Mouse (Mus musculus) heart, embryonic 16.5 days (tissue): Measurements from ENCODE around the gene Olfr800. TPM values are rescaled to one million over a fixed set of nuclear protein-coding genes. Genes with fewer than 3 reads are reported as not detected.
A peak's percentile ranks its signal among the peaks of the same experiment; 100 is the strongest.

Experiments
- ATAC-seq: fragments of 200-750 bp; cut with Nextera tagmentation; replicated peaks from 2 replicates; pipeline ENCODE4 v1.8.0; 2017; ENCODE audit warnings: moderate number of reproducible peaks; ENCODE audit not compliant: insufficient read depth, low FRiP score; ENCODE audit errors: extremely low read depth
- H3K27ac ChIP-seq: fragments of 300-500 bp; sonication (generic); 2 replicates; pipeline ENCODE4 v1.5.1; 2014; ENCODE audit warnings: mild to moderate bottlenecking, low read length, control low read depth, moderate library complexity
- H3K27me3 ChIP-seq: fragments of 300-500 bp; sonication (generic); 2 replicates; pipeline ENCODE4 v1.6.1; 2014; ENCODE audit warnings: low read length, mixed read lengths; ENCODE audit not compliant: control insufficient read depth, insufficient read depth
- H3K36me3 ChIP-seq: fragments of 300-500 bp; sonication (generic); 2 replicates; pipeline ENCODE4 v1.6.1; 2014; ENCODE audit not compliant: control insufficient read depth, insufficient read depth
- H3K4me1 ChIP-seq: fragments of 300-500 bp; sonication (generic); 2 replicates; pipeline ENCODE4 v1.6.1; 2014; ENCODE audit warnings: low read length, mixed read lengths; ENCODE audit not compliant: control insufficient read depth, insufficient read depth
- H3K4me2 ChIP-seq: fragments of 300-500 bp; sonication (generic); 2 replicates; pipeline ENCODE4 v1.6.1; 2014; ENCODE audit warnings: low read depth, mild to moderate bottlenecking, control low read depth, low read length
- H3K4me3 ChIP-seq: fragments of 300-500 bp; sonication (generic); 2 replicates; pipeline ENCODE4 v1.5.1; 2014; ENCODE audit warnings: mild to moderate bottlenecking, control low read depth, low read length
- H3K9ac ChIP-seq: fragments of 300-500 bp; sonication (generic); 2 replicates; pipeline ENCODE4 v1.6.1; 2014; ENCODE audit warnings: low read length, control low read depth
- H3K9me3 ChIP-seq: fragments of 300-500 bp; sonication (generic); replicated peaks from 2 replicates; pipeline ENCODE4 v1.6.1; 2016; ENCODE audit warnings: low read length; ENCODE audit not compliant: control insufficient read depth
- WGBS: fragments of 180-500 bp; shearing (Covaris S2); extraction: QIAGEN DNeasy Blood & Tissue Kit; methylation state at CpG from one replicate; pipeline ENCODE4 v1.1.7; 2014; 5-methylcytosine and 5-hydroxymethylcytosine counted together
- polyA plus RNA-seq: library from polyadenylated mRNA; unstranded; fragments of >200 nt; fragmentation: Nextera tagmentation; extraction: Ambion mirVana; gene quantifications from 2 replicates; pipeline ENCODE4 v1.2.1, GENCODE M21; 2015

Gene Olfr800
- not detected in 2 replicates for polyA plus RNA-seq

GRCm38 (mm10) chr10:129657394-129657793 lies at the start of gene Olfr800:
TSS of gene Olfr800 (plus strand) at chr10:129657694.
- H3K27ac ChIP-seq: no peak within 1 kb of the TSS
- no peaks in the 10 kb centered on the region for H3K4me1 ChIP-seq
- no peak within 1 kb of the TSS for H3K4me2 ChIP-seq
- H3K9me3 ChIP-seq: no peaks in the 10 kb centered on the region
- H3K27me3 ChIP-seq: no peaks in the 10 kb centered on the region
- no peak within 1 kb of the TSS for H3K4me3 ChIP-seq
- ATAC-seq: no peak
- H3K36me3 ChIP-seq: no peaks in the 10 kb centered on the region
- H3K9ac ChIP-seq: no peak within 1 kb of the TSS

- no peak within 1 kb of the TSS for H3K4me3 ChIP-seq
- H3K36me3 ChIP-seq: no peaks in the 10 kb centered on the region
- no peak within 1 kb of the TSS for H3K9ac ChIP-seq
- H3K27me3 ChIP-seq: no peaks in the 10 kb centered on the region
- H3K4me2 ChIP-seq: no peak within 1 kb of the TSS
- no peak within 1 kb of the TSS for H3K27ac ChIP-seq
- ATAC-seq: no peak
- H3K9me3 ChIP-seq: no peaks in the 10 kb centered on the region
- WGBS: 96% methylated on average over 1 of the region's 1 CpGs
- H3K4me1 ChIP-seq: no peaks in the 10 kb centered on the region
These were observed 45.0 kb upstream of the Olfr800 start, which contains the start of gene Olfr796 for GRCm38 (mm10) chr10:129612470-129612869. TSS of gene Olfr796 (minus strand) at chr10:129612570.

- ATAC-seq: peak; percentile 55; the same call in 1 of the 2 replicates
- no peaks in the 10 kb centered on the region for H3K27me3 ChIP-seq
- H3K9me3 ChIP-seq: no peaks in the 10 kb centered on the region
- H3K4me3 ChIP-seq: no peak overlapping the region
- no peaks in the 10 kb centered on the region for H3K36me3 ChIP-seq
- no peaks in the 10 kb centered on the region for H3K4me1 ChIP-seq
- no peak overlapping the region for H3K4me2 ChIP-seq
- H3K9ac ChIP-seq: no peak overlapping the region
- H3K27ac ChIP-seq: no peak overlapping the region
- 19% methylated on average over 1 of the region's 1 CpGs for WGBS
These were observed 35.8 kb upstream of the Olfr800 start for GRCm38 (mm10) chr10:129621724-129622123.

GRCm38 (mm10) chr10:129623251-129623650 lies 34.2 kb upstream of the Olfr800 start:
- no peak overlapping the region for H3K27ac ChIP-seq
- H3K4me2 ChIP-seq: no peak overlapping the region
- H3K4me3 ChIP-seq: no peak overlapping the region
- ATAC-seq: no peak
- H3K4me1 ChIP-seq: no peaks in the 10 kb centered on the region
- no peaks in the 10 kb centered on the region for H3K36me3 ChIP-seq
- no peaks in the 10 kb centered on the region for H3K9me3 ChIP-seq
- H3K27me3 ChIP-seq: no peaks in the 10 kb centered on the region
- no peak overlapping the region for H3K9ac ChIP-seq

GRCm38 (mm10) chr10:129627834-129628233 lies 29.7 kb upstream of the Olfr800 start, which contains the start of gene Olfr798:
TSS of gene Olfr798 (minus strand) at chr10:129627934.
- Histone ChIP-seq H3K27ac (no peak within 1 kb of the TSS), H3K36me3 (no peaks in the 10 kb centered on the region), H3K9me3 (no peaks in the 10 kb centered on the region), H3K4me2 (no peak within 1 kb of the TSS), H3K4me1 (no peaks in the 10 kb centered on the region), H3K4me3 (no peak within 1 kb of the TSS), H3K9ac (no peak within 1 kb of the TSS), H3K27me3 (no peaks in the 10 kb centered on the region)
- WGBS: 61% methylated on average over 1 of the region's 1 CpGs
- no peak for ATAC-seq

- no peaks in the 10 kb centered on the region for H3K4me1 ChIP-seq
- no peaks in the 10 kb centered on the region for H3K36me3 ChIP-seq
- H3K4me2 ChIP-seq: no peak within 1 kb of the TSS
- no peak within 1 kb of the TSS for H3K9ac ChIP-seq
- no peaks in the 10 kb centered on the region for H3K27me3 ChIP-seq
- WGBS: 16% methylated on average over 1 of the region's 1 CpGs
- ATAC-seq: no peak
- H3K27ac ChIP-seq: no peak within 1 kb of the TSS
- no peaks in the 10 kb centered on the region for H3K9me3 ChIP-seq
- H3K4me3 ChIP-seq: no peak within 1 kb of the TSS
These were observed 20.3 kb upstream of the Olfr800 start, which contains the start of gene Olfr799 for GRCm38 (mm10) chr10:129637184-129637583. TSS of gene Olfr799 (plus strand) at chr10:129637484.

- Histone ChIP-seq H3K4me3 (no peak overlapping the region), H3K9ac (no peak overlapping the region), H3K27ac (no peak overlapping the region), H3K9me3 (no peaks in the 10 kb centered on the region), H3K27me3 (no peaks in the 10 kb centered on the region), H3K36me3 (no peaks in the 10 kb centered on the region), H3K4me2 (no peak overlapping the region), H3K4me1 (no peaks in the 10 kb centered on the region)
- 64% methylated on average over 1 of the region's 1 CpGs for WGBS
- no peak for ATAC-seq
These were observed 5.7 kb upstream of the Olfr800 start for GRCm38 (mm10) chr10:129651763-129652162.

GRCm38 (mm10) chr10:129673765-129674164 lies 16.3 kb downstream of the Olfr800 start, which contains the start of gene Olfr801:
TSS of gene Olfr801 (minus strand) at chr10:129673865.
- no peak within 1 kb of the TSS for H3K4me3 ChIP-seq
- 62% methylated on average over 1 of the region's 1 CpGs for WGBS
- no peaks in the 10 kb centered on the region for H3K27me3 ChIP-seq
- H3K36me3 ChIP-seq: no peaks in the 10 kb centered on the region
- no peak within 1 kb of the TSS for H3K27ac ChIP-seq
- H3K9me3 ChIP-seq: no peaks in the 10 kb centered on the region
- no peak within 1 kb of the TSS for H3K4me2 ChIP-seq
- no peak for ATAC-seq
- H3K4me1 ChIP-seq: no peaks in the 10 kb centered on the region
- no peak within 1 kb of the TSS for H3K9ac ChIP-seq

GRCm38 (mm10) chr10:129688069-129688468 lies 30.6 kb downstream of the Olfr800 start, which contains the start of gene Olfr802:
TSS of gene Olfr802 (minus strand) at chr10:129688169.
- Histone ChIP-seq H3K4me1 (no peaks in the 10 kb centered on the region), H3K27ac (no peak within 1 kb of the TSS), H3K36me3 (no peaks in the 10 kb centered on the region), H3K4me2 (no peak within 1 kb of the TSS), H3K27me3 (no peaks in the 10 kb centered on the region), H3K9ac (no peak within 1 kb of the TSS), H3K4me3 (no peak within 1 kb of the TSS), H3K9me3 (no peaks in the 10 kb centered on the region)
- no peak for ATAC-seq
- WGBS: 50% methylated on average over 1 of the region's 1 CpGs
